Mouse (Mus musculus): ENCODE results near the gene Ppfia1. TPM values are rescaled to one million over a fixed set of nuclear protein-coding genes. Genes with fewer than 3 reads are reported as not detected.

Gene Ppfia1
- polyA plus RNA-seq, 1 experiment from 2014 or later: 52.5 TPM

- no peak overlapping the region for H3K4me3 ChIP-seq
- no peak overlapping the region for H3K4me2 ChIP-seq (replicated peaks)
- H3K27me3 ChIP-seq: no peaks in the 10 kb centered on the region
- WGBS: 92% methylated on average over 5 of the region's 5 CpGs
- no peak overlapping the region for H3K9ac ChIP-seq
- H3K9me3 ChIP-seq: no peaks in the 10 kb centered on the region
- peaks cover 6% of the 10 kb centered on the region for H3K36me3 ChIP-seq
- H3K4me1 ChIP-seq: no peaks in the 10 kb centered on the region; the same call in 1 of the 2 replicates
- no peak for ATAC-seq (ENCODE audit: insufficient number of reproducible peaks, insufficient read depth, low FRiP score, low TSS enrichment)
- H3K27ac ChIP-seq: no peak overlapping the region
Observed at GRCm38 (mm10) chr7:144541351-144541750, 12.2 kb downstream of the Ppfia1 start.

GRCm38 (mm10) chr7:144539146-144539545, 14.4 kb downstream of the Ppfia1 start:
- Histone ChIP-seq H3K4me3 (no peak overlapping the region), H3K9ac (no peak overlapping the region), H3K9me3 (no peaks in the 10 kb centered on the region), H3K4me2 (replicated peaks) (no peak overlapping the region), H3K36me3 (no peaks in the 10 kb centered on the region; the same call in 1 of the 2 replicates), H3K4me1 (peaks cover 3% of the 10 kb centered on the region; the same call in 1 of the 2 replicates), H3K27ac (no peak overlapping the region), H3K27me3 (no peaks in the 10 kb centered on the region)
- ATAC-seq (ENCODE audit: insufficient number of reproducible peaks, insufficient read depth, low FRiP score, low TSS enrichment): no peak
- WGBS: 92% methylated on average over 2 of the region's 2 CpGs

- ATAC-seq (ENCODE audit: insufficient number of reproducible peaks, insufficient read depth, low FRiP score, low TSS enrichment): no peak
- 93% methylated on average over 4 of the region's 4 CpGs for WGBS
- H3K4me2 ChIP-seq (replicated peaks): no peak overlapping the region
- H3K9me3 ChIP-seq: no peaks in the 10 kb centered on the region
- H3K4me1 ChIP-seq: peaks cover 3% of the 10 kb centered on the region; the same call in 1 of the 2 replicates
- no peaks in the 10 kb centered on the region for H3K27me3 ChIP-seq
- no peak overlapping the region for H3K27ac ChIP-seq
- H3K9ac ChIP-seq: no peak overlapping the region
- no peaks in the 10 kb centered on the region; the same call in 1 of the 2 replicates for H3K36me3 ChIP-seq
- no peak overlapping the region for H3K4me3 ChIP-seq
Observed at GRCm38 (mm10) chr7:144538030-144538644, 15.4 kb downstream of the Ppfia1 start.

GRCm38 (mm10) chr7:144536367-144536766, 17.2 kb downstream of the Ppfia1 start:
- ATAC-seq (ENCODE audit: insufficient number of reproducible peaks, insufficient read depth, low FRiP score, low TSS enrichment): no peak
- Histone ChIP-seq H3K36me3 (no peaks in the 10 kb centered on the region; the same call in 1 of the 2 replicates), H3K9ac (no peak overlapping the region), H3K4me2 (replicated peaks) (no peak overlapping the region), H3K4me1 (peaks cover 11% of the 10 kb centered on the region), H3K9me3 (no peaks in the 10 kb centered on the region), H3K27ac (no peak overlapping the region), H3K27me3 (no peaks in the 10 kb centered on the region), H3K4me3 (no peak overlapping the region)
- 91% methylated on average over 3 of the region's 3 CpGs for WGBS

GRCm38 (mm10) chr7:144534773-144535172, 18.8 kb downstream of the Ppfia1 start:
- H3K4me3 ChIP-seq: no peak overlapping the region
- H3K27ac ChIP-seq: no peak overlapping the region
- no peak overlapping the region for H3K4me2 ChIP-seq (replicated peaks)
- ATAC-seq (ENCODE audit: insufficient number of reproducible peaks, insufficient read depth, low FRiP score, low TSS enrichment): no peak
- 65% methylated on average over 3 of the region's 3 CpGs for WGBS
- no peaks in the 10 kb centered on the region; the same call in 1 of the 2 replicates for H3K36me3 ChIP-seq
- no peaks in the 10 kb centered on the region for H3K27me3 ChIP-seq
- no peak overlapping the region for H3K9ac ChIP-seq
- peaks cover 11% of the 10 kb centered on the region for H3K4me1 ChIP-seq
- H3K9me3 ChIP-seq: no peaks in the 10 kb centered on the region

- Histone ChIP-seq H3K9ac (no peak overlapping the region), H3K9me3 (no peaks in the 10 kb centered on the region), H3K36me3 (no peaks in the 10 kb centered on the region), H3K4me1 (peaks cover 21% of the 10 kb centered on the region), H3K27ac (no peak overlapping the region), H3K27me3 (no peaks in the 10 kb centered on the region), H3K4me2 (replicated peaks) (no peak overlapping the region), H3K4me3 (no peak overlapping the region)
- 0 out of 2 replicates have a peak, but pooled peaks have one; percentile 22 for ATAC-seq (ENCODE audit: insufficient number of reproducible peaks, insufficient read depth, low FRiP score, low TSS enrichment)
- WGBS: 36% methylated on average over 7 of the region's 7 CpGs
Observed at GRCm38 (mm10) chr7:144531585-144532378, 21.7 kb downstream of the Ppfia1 start.

- no peaks in the 10 kb centered on the region for H3K9me3 ChIP-seq
- no peak for ATAC-seq (ENCODE audit: insufficient number of reproducible peaks, insufficient read depth, low FRiP score, low TSS enrichment)
- H3K27me3 ChIP-seq: no peaks in the 10 kb centered on the region
- no peak overlapping the region for H3K4me3 ChIP-seq
- no peaks in the 10 kb centered on the region for H3K36me3 ChIP-seq
- 88% methylated on average over 3 of the region's 3 CpGs for WGBS
- H3K4me1 ChIP-seq: peaks cover 23% of the 10 kb centered on the region
- H3K27ac ChIP-seq: no peak overlapping the region
- H3K4me2 ChIP-seq (replicated peaks): no peak overlapping the region
- H3K9ac ChIP-seq: no peak overlapping the region
Observed at GRCm38 (mm10) chr7:144529851-144530250, 23.7 kb downstream of the Ppfia1 start.

GRCm38 (mm10) chr7:144527723-144528221, 25.8 kb downstream of the Ppfia1 start:
- ATAC-seq (ENCODE audit: insufficient number of reproducible peaks, insufficient read depth, low FRiP score, low TSS enrichment): no peak
- H3K36me3 ChIP-seq: no peaks in the 10 kb centered on the region
- no peak overlapping the region for H3K27ac ChIP-seq
- H3K27me3 ChIP-seq: no peaks in the 10 kb centered on the region
- H3K9ac ChIP-seq: no peak overlapping the region
- peaks cover 23% of the 10 kb centered on the region for H3K4me1 ChIP-seq
- 76% methylated on average over 1 of the region's 1 CpGs for WGBS
- H3K4me2 ChIP-seq (replicated peaks): no peak overlapping the region
- no peak overlapping the region for H3K4me3 ChIP-seq
- H3K9me3 ChIP-seq: no peaks in the 10 kb centered on the region

- H3K36me3 ChIP-seq: no peaks in the 10 kb centered on the region
- no peak overlapping the region for H3K4me3 ChIP-seq
- no peak overlapping the region for H3K9ac ChIP-seq
- H3K9me3 ChIP-seq: no peaks in the 10 kb centered on the region
- ATAC-seq (ENCODE audit: insufficient number of reproducible peaks, insufficient read depth, low FRiP score, low TSS enrichment): no peak
- H3K4me2 ChIP-seq (replicated peaks): no peak overlapping the region
- H3K4me1 ChIP-seq: 0 out of 2 replicates have a peak, but pooled peaks cover 15% of the 10 kb centered on the region
- H3K27me3 ChIP-seq: no peaks in the 10 kb centered on the region
- WGBS: 16% methylated on average over 2 of the region's 2 CpGs
- H3K27ac ChIP-seq: no peak overlapping the region
Observed at GRCm38 (mm10) chr7:144526649-144527048, 26.9 kb downstream of the Ppfia1 start.

- no peak for ATAC-seq (ENCODE audit: insufficient number of reproducible peaks, insufficient read depth, low FRiP score, low TSS enrichment)
- peaks cover 13% of the 10 kb centered on the region for H3K36me3 ChIP-seq
- H3K27ac ChIP-seq: no peak overlapping the region
- H3K4me3 ChIP-seq: no peak overlapping the region
- no peaks in the 10 kb centered on the region for H3K27me3 ChIP-seq
- H3K4me2 ChIP-seq (replicated peaks): no peak overlapping the region
- 78% methylated on average over 6 of the region's 6 CpGs for WGBS
- H3K4me1 ChIP-seq: 0 out of 2 replicates have a peak, but pooled peaks cover 15% of the 10 kb centered on the region
- no peak overlapping the region for H3K9ac ChIP-seq
- H3K9me3 ChIP-seq: no peaks in the 10 kb centered on the region
Observed at GRCm38 (mm10) chr7:144524427-144525191, 28.9 kb downstream of the Ppfia1 start.

- no peak for ATAC-seq (ENCODE audit: insufficient number of reproducible peaks, insufficient read depth, low FRiP score, low TSS enrichment)
- Histone ChIP-seq H3K27me3 (no peaks in the 10 kb centered on the region), H3K36me3 (peaks cover 25% of the 10 kb centered on the region), H3K27ac (no peak overlapping the region), H3K9ac (no peak overlapping the region), H3K9me3 (no peaks in the 10 kb centered on the region), H3K4me2 (replicated peaks) (no peak overlapping the region), H3K4me1 (0 out of 2 replicates have a peak, but pooled peaks cover 15% of the 10 kb centered on the region), H3K4me3 (no peak overlapping the region)
- 78% methylated on average over 3 of the region's 3 CpGs for whole genome bisulfite sequencing
Observed at GRCm38 (mm10) chr7:144523415-144523814, 30.1 kb downstream of the Ppfia1 start.
